Mouse (Mus musculus): ENCODE data around the gene Zfp697.

Gene Zfp697

DNA sequence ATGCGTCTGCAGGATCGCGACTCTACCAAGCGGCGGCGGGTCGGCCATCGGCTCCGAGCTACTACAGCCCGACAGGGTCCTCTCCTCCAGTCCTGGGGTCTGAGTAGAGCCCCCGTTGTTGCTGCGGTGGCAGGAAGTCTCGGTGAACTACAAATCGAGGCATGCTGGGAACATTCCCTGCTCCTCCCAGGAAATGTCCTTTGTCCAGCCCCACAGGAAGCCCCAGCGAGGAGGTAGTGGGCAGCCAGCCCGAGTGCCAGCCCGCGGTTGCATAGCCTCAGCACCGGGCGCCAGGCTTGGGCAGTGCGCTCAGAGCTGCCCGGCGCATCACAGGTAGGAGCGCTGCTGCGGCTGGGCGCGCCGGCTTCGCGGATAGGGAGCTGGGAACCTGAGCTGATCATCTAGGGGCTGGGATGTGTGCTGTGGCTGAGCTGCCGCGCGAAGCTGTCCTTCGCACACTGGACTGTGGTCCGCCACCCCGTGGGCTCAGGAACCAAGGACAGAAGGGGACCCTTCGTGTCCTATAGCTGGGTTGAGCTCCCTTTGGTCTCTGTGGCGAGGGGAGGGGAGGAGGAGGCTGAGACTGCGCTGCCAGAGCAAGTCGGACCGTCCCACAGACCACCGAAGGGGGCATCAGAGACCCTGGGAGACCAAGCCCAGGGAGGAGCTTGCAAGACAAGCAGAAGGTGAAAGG lies at the start of gene Zfp697:
Zfp697 (plus strand) TSS at position 216 of the 694 bp plus-strand sequence.
- peak; percentile 90 for DNase-seq

GRCm38 (mm10) chr3:98334010-98334409 lies 48.3 kb upstream of the Zfp697 start:
- no peak for DNase-seq

DNA sequence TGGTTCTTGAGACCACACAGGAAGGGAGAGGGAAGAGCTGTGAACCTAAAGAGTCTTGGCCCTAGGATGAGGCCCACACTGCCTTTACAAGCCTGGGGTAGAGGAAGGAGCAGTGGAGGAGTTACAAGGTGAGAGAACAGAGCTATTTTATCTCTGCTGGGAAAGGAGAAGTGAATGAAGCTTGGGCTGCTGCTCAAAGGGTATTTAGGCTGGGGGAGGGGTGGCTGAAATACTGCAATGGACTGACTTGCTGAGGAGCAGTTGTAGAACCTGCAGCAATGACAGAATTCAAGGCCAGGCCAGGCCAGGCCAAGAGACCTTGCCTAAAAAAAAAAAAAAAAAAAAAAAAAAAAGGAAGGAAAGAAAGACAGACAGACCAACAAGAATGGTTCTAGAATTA lies 46.9 kb upstream of the Zfp697 start:
- no peak for DNase-seq

GRCm38 (mm10) chr3:98335886-98336285 lies 46.4 kb upstream of the Zfp697 start:
- no peak for DNase-seq

DNA sequence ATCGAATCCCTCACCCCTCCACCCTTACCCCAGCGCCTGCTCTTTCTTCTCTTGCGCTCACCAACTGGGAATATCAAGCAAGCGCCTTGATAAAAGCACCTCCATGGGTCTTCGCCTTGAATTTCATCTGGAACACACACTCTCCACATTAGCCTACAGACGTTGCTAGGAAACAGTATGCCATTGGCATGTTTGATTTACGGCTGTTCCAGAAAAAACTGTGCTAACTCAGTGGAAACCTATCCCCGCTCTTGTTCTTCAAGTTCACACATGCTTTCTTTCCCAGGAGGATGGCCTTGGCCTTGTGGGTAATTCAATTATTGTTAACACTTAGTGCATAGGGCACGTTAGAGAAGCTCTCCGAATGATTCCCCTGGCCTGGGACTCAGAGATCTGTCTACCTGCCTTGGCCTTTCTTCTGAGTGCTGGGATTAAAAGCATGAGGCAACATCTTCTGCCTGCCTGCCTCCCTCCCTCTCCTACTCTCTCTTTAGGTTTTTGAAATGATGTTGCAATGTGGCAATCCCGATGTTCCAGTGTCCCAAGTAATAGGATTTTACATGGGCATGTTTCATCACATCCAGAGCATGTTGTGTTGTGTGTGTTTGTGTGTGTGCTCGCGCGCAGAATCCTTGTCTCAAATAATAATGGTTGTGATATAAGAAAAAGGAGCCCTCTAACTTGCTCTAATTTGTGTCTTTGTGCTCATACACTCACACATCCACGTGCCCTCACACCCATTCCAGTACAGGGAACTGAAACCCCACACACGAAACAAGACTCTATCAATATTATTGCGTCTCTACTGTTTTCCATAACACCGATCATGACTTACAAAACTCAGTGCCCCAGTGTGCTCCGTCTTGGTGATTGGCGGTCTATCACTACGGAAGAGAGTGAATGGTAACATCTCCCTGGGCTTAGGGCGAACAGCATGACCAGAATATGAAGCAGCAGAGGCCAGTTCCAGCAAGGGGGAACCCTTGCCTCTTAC lies 45.3 kb upstream of the Zfp697 start:
- DNase-seq: no peak

GRCm38 (mm10) chr3:98338584-98339041 lies 43.6 kb upstream of the Zfp697 start:
- DNase-seq: peak; percentile 24

- peak; percentile 17 for DNase-seq
Observed at GRCm38 (mm10) chr3:98339097-98339705, 43.1 kb upstream of the Zfp697 start.

DNA sequence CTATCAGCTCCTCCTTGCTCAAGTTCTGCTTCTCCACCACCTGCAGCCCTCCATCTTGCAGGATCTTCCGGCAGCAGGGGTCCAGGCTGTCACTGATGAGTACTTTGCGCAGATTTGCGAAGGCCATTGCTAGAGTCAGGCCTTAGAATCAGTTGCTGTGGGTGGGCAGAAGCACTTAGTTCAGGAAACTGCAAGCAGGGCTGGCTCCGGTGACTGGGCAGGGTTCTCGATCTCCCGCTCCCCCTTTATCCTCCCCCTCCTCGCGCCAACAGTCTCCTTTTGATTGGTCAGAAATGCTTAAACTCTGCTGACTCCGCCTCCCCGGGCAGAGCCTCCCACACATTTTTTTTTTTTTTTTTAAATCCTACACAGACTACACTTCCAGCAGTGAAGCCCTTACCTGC lies 42.6 kb upstream of the Zfp697 start, which contains the start of gene Phgdh:
Phgdh (minus strand) TSS at position 285 of the 404 bp plus-strand sequence.
- peak; percentile 19 for DNase-seq

GRCm38 (mm10) chr3:98340818-98341594 lies 41.3 kb upstream of the Zfp697 start:
- no peak for DNase-seq

- DNase-seq: no peak
Observed at GRCm38 (mm10) chr3:98343235-98343634, 39.0 kb upstream of the Zfp697 start.

DNA sequence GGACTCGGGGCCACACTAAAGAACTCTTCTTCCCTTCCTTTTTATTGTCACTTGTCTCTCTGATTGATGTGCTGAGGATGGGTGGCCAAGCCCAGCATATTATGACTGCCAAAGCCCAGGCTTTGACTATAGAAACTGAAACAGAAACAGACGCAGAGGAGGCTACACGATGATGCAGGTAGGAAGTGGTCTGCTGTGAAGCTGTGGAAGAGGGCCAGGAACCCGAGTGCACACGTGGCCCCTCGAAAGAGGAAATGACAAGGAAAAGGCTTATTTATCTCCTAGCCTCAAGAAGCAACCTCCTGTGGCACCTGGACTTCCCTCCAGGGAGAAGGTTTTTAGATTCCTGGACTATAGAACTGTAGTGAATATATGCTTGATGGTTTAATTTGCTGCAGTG lies 34.2 kb upstream of the Zfp697 start:
- DNase-seq: no peak

DNA sequence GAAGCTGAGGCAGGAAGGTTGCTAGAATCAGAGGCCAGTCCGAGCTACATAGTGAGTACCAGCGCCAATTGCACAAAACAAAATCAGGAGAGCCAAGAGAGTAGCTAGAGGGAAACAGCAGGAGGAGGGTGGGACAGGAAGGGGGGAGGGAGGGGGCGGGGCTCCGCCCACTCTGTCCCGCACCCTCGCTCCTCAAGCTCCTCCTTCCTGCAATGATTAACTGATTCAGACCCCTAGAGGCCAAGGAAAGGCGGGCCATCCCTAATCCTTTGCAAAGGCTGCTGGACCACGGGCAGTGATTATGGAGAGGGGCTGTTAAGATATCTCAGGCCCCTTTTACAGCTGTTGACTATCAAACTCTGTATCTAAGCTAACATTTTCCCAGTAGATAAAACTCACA lies 33.6 kb upstream of the Zfp697 start:
- no peak for DNase-seq

GRCm38 (mm10) chr3:98353892-98354291 lies 28.4 kb upstream of the Zfp697 start:
- peak; percentile 67 for DNase-seq

- no peak for DNase-seq
Observed at GRCm38 (mm10) chr3:98355344-98356025, 26.8 kb upstream of the Zfp697 start.

DNA sequence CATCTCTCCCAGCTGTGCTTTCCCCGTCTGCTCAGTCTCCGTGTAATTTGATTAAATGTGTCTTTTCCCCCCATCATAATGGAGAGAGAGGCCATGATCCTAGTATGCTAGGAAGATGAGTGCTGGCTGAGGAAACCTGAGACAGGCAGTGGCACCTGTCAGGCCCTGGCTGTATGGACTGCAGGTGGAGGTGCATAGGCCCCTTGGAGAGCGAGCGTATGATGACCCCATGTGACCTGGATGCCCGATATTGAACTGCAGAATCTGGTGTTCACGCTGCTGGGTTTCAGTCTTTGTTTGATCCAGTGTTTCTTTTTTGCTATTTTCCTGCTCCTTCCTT lies 26.3 kb upstream of the Zfp697 start:
- DNase-seq: no peak

DNA sequence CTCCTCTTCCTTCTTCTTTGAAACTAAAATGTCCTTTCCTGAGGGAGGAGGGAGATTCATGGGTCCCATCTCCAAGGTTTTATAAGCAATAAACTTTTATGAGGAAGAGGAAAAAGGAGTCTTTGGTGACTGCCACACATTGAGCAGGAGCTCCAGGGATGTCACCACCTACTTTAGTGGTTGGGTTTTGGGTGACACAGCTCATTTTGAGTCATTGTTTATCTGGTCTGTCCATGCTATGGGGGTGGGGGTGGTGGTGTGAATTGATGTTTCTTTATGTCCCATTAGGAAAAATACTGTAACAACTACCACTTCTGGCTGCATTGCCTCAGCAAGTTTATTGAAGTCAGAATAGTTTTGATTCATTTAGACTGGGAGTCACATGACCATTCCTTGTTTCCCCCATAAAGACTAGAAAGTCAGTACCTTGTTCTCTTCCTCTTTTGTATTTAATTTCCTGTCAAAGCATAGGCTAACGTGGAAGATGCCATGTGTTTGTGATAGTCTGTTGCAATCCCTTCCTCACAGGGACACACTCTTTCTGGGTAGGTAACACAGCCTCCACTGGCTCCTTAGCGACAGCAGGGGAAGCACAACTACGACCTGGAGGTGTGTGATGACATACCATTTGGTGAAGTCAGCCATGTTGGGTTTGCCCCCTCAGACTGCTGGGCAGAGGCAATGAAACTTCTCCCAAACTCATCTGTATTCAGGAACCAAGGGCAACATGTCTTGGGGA lies 25.5 kb upstream of the Zfp697 start:
- no peak for DNase-seq

- DNase-seq: peak; percentile 67
Observed at GRCm38 (mm10) chr3:98362753-98363152, 19.5 kb upstream of the Zfp697 start.

DNA sequence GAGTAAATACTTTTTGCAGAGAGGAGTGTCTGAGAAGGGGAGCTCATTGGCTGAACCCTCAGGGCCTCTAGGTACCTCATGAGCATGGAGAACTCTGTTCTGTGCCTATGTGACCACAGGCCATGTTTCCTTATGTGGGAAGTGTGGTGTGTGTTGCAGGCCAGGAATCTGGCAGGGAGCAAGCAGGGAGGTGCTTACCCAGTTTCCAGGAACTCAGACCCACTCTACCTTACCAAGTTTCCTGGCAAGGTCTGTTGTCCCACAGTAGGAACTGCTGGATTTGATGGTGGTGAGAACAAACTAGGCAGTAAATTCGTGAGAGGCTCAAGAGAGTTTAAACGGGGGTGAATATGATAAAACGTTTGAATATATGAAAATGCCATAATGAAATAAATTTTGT lies 16.2 kb upstream of the Zfp697 start:
- DNase-seq: no peak

- no peak for DNase-seq
Observed at GRCm38 (mm10) chr3:98366823-98367222, 15.4 kb upstream of the Zfp697 start.

DNA sequence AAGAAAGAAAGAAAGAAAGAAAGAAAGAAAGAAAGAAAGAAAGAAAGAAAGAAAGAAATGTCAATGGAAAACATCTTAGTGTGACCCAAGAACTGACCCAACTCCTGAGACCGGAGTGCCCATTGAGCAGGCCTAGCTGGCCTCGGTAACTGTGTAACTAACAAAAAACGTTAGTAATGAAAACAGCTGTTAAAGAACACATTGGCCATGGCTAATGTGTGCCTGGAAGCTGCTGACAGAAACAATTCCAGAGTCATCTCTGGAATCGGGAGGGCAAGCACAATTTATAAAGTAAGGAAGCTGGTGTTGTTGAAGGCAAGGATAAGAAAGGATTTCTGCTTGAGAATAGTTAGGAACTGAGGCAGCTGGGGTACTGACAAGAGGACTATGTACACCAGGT lies 14.0 kb upstream of the Zfp697 start:
- no peak for DNase-seq

GRCm38 (mm10) chr3:98368776-98369175 lies 13.5 kb upstream of the Zfp697 start:
- DNase-seq: no peak
